Mouse (Mus musculus) forebrain, embryonic 15.5 days (tissue): ENCODE results near the gene Thap12. TPM values are rescaled to one million over a fixed set of nuclear protein-coding genes. Genes with fewer than 3 reads are reported as not detected.

Source experiments
- ATAC-seq: fragments of 200-750 bp; cut with Nextera tagmentation; replicated peaks from 2 replicates; pipeline ENCODE4 v1.8.0; 2017; ENCODE audit warnings: mild to moderate bottlenecking, moderate TSS enrichment, moderate library complexity
- H3K27ac ChIP-seq: fragments of 300-500 bp; sonication (generic); replicated peaks from 2 replicates; pipeline ENCODE4 v1.5.1; 2015; ENCODE audit warnings: mild to moderate bottlenecking, inconsistent platforms
- H3K27me3 ChIP-seq: fragments of 300-500 bp; sonication (generic); 2 replicates; pipeline ENCODE4 v1.6.1; 2015; ENCODE audit warnings: inconsistent platforms
- H3K36me3 ChIP-seq: fragments of 300-500 bp; sonication (generic); 2 replicates; pipeline ENCODE4 v1.6.1; 2015; ENCODE audit warnings: mild to moderate bottlenecking, inconsistent platforms
- H3K4me1 ChIP-seq: fragments of 300-500 bp; sonication (generic); 2 replicates; pipeline ENCODE4 v1.6.1; 2015; ENCODE audit warnings: inconsistent platforms
- H3K4me2 ChIP-seq: fragments of 300-500 bp; sonication (generic); replicated peaks from 2 replicates; pipeline ENCODE4 v1.6.1; 2015; ENCODE audit warnings: mild to moderate bottlenecking, inconsistent platforms
- H3K4me3 ChIP-seq: fragments of 300-500 bp; sonication (generic); 2 replicates; pipeline ENCODE4 v1.5.1; 2015; ENCODE audit warnings: mild to moderate bottlenecking, inconsistent platforms
- H3K9ac ChIP-seq: fragments of 300-500 bp; sonication (generic); replicated peaks from 2 replicates; pipeline ENCODE4 v1.6.1; 2015; ENCODE audit warnings: mild to moderate bottlenecking, inconsistent platforms
- H3K9me3 ChIP-seq: fragments of 300-500 bp; sonication (generic); 2 replicates; pipeline ENCODE4 v1.6.1; 2016; ENCODE audit warnings: inconsistent platforms
- WGBS: fragments of 180-500 bp; shearing (Covaris S2); methylation state at CpG from one replicate; pipeline ENCODE4 v1.1.7; 2015; ENCODE audit warnings: mixed read lengths; 5-methylcytosine and 5-hydroxymethylcytosine counted together
- polyA plus RNA-seq: library from polyadenylated mRNA; unstranded; fragments of >200 nt; fragmentation: Nextera tagmentation; extraction: Ambion mirVana; gene quantifications from 2 replicates; pipeline ENCODE4 v1.2.1, GENCODE M21; 2015

Gene Thap12
- polyA plus RNA-seq, 1 experiment from 2014 or later = 54.9 TPM

GRCm38 (mm10) chr7:98729661-98730271 lies 26.9 kb downstream of the Thap12 start:
- peaks cover 9% of the 10 kb centered on the region for H3K4me1 ChIP-seq
- H3K36me3 ChIP-seq = no peaks in the 10 kb centered on the region
- H3K27ac ChIP-seq = no peak overlapping the region
- no peaks in the 10 kb centered on the region for H3K9me3 ChIP-seq
- no peaks in the 10 kb centered on the region for H3K27me3 ChIP-seq
- peak overlapping the region; percentile 9; the same call in 1 of the 2 replicates for H3K9ac ChIP-seq
- WGBS = 8% methylated on average over 19 of the region's 19 CpGs
- H3K4me2 ChIP-seq = peak overlapping the region; percentile 34
- H3K4me3 ChIP-seq = peak overlapping the region; percentile 10
- 0 out of 2 replicates have a peak, but pooled peaks have one; percentile 16 for ATAC-seq

GRCm38 (mm10) chr7:98733958-98734357 lies 31.1 kb downstream of the Thap12 start:
- Histone ChIP-seq H3K36me3 (no peaks in the 10 kb centered on the region), H3K4me2 (no peak overlapping the region), H3K9me3 (no peaks in the 10 kb centered on the region), H3K27ac (no peak overlapping the region), H3K4me3 (no peak overlapping the region), H3K27me3 (no peaks in the 10 kb centered on the region), H3K9ac (no peak overlapping the region), H3K4me1 (peaks cover 17% of the 10 kb centered on the region)
- no peak for ATAC-seq
- 91% methylated on average over 4 of the region's 4 CpGs for WGBS

GRCm38 (mm10) chr7:98734876-98735275 lies 32.0 kb downstream of the Thap12 start:
- ATAC-seq = peak; percentile 60; the same call in 1 of the 2 replicates
- H3K4me2 ChIP-seq = 0 out of 2 replicates have a peak overlapping the region, but pooled peaks have one; percentile 9
- no peak overlapping the region for H3K9ac ChIP-seq

GRCm38 (mm10) chr7:98736780-98737550 lies 34.1 kb downstream of the Thap12 start:
- WGBS = 76% methylated on average over 7 of the region's 7 CpGs
- Histone ChIP-seq H3K4me3 (no peak overlapping the region), H3K36me3 (no peaks in the 10 kb centered on the region), H3K4me1 (peaks cover 13% of the 10 kb centered on the region), H3K9me3 (no peaks in the 10 kb centered on the region), H3K27me3 (no peaks in the 10 kb centered on the region), H3K4me2 (no peak overlapping the region), H3K9ac (no peak overlapping the region), H3K27ac (no peak overlapping the region)
- no peak for ATAC-seq

More at GRCm38 (mm10) chr7:98734876-98735275, 32.0 kb downstream of the Thap12 start:
- H3K36me3 ChIP-seq = no peaks in the 10 kb centered on the region
- H3K4me3 ChIP-seq = no peak overlapping the region
- H3K4me1 ChIP-seq = peaks cover 13% of the 10 kb centered on the region
- whole genome bisulfite sequencing = 24% methylated on average over 10 of the region's 10 CpGs
- no peak overlapping the region for H3K27ac ChIP-seq
- H3K27me3 ChIP-seq = no peaks in the 10 kb centered on the region
- H3K9me3 ChIP-seq = no peaks in the 10 kb centered on the region

- H3K27me3 ChIP-seq = no peaks in the 10 kb centered on the region
- no peak for ATAC-seq
Observed at GRCm38 (mm10) chr7:98740363-98740762, 37.5 kb downstream of the Thap12 start.

GRCm38 (mm10) chr7:98743312-98743711 lies 40.4 kb downstream of the Thap12 start:
- ATAC-seq = no peak
- 1% methylated on average over 3 of the region's 3 CpGs for WGBS

More at GRCm38 (mm10) chr7:98740363-98740762, 37.5 kb downstream of the Thap12 start:
- H3K36me3 ChIP-seq = no peaks in the 10 kb centered on the region
- no peak overlapping the region for H3K27ac ChIP-seq
- H3K9ac ChIP-seq = no peak overlapping the region
- no peak overlapping the region for H3K4me3 ChIP-seq
- WGBS = 19% methylated on average over 5 of the region's 5 CpGs
- H3K4me1 ChIP-seq = peaks cover 5% of the 10 kb centered on the region; the same call in 1 of the 2 replicates
- H3K9me3 ChIP-seq = no peaks in the 10 kb centered on the region
- no peak overlapping the region for H3K4me2 ChIP-seq

GRCm38 (mm10) chr7:98750404-98750803 lies 47.5 kb downstream of the Thap12 start:
- peaks cover 17% of the 10 kb centered on the region for H3K4me1 ChIP-seq
- WGBS = 44% methylated on average over 10 of the region's 10 CpGs
- no peak overlapping the region for H3K9ac ChIP-seq
- H3K27me3 ChIP-seq = no peaks in the 10 kb centered on the region
- no peak overlapping the region for H3K27ac ChIP-seq
- H3K9me3 ChIP-seq = no peaks in the 10 kb centered on the region
- H3K36me3 ChIP-seq = no peaks in the 10 kb centered on the region
- H3K4me3 ChIP-seq = no peak overlapping the region
- no peak overlapping the region for H3K4me2 ChIP-seq
- ATAC-seq = no peak

More at GRCm38 (mm10) chr7:98743312-98743711, 40.4 kb downstream of the Thap12 start:
- H3K36me3 ChIP-seq = no peaks in the 10 kb centered on the region
- no peaks in the 10 kb centered on the region for H3K9me3 ChIP-seq
- 0 out of 2 replicates have a peak, but pooled peaks cover 3% of the 10 kb centered on the region for H3K4me1 ChIP-seq
- no peak overlapping the region for H3K9ac ChIP-seq
- H3K27me3 ChIP-seq = no peaks in the 10 kb centered on the region
- H3K27ac ChIP-seq = no peak overlapping the region
- H3K4me2 ChIP-seq = no peak overlapping the region
- H3K4me3 ChIP-seq = no peak overlapping the region

- Histone ChIP-seq H3K4me3 (no peak overlapping the region), H3K9me3 (no peaks in the 10 kb centered on the region), H3K9ac (no peak overlapping the region), H3K27ac (no peak overlapping the region), H3K4me2 (no peak overlapping the region), H3K27me3 (no peaks in the 10 kb centered on the region), H3K4me1 (peaks cover 17% of the 10 kb centered on the region), H3K36me3 (no peaks in the 10 kb centered on the region)
- 59% methylated on average over 8 of the region's 8 CpGs for WGBS
- no peak; the same call in 1 of the 2 replicates for ATAC-seq
Observed at GRCm38 (mm10) chr7:98752680-98753079, 49.8 kb downstream of the Thap12 start.

- H3K4me2 ChIP-seq = no peak overlapping the region
- H3K36me3 ChIP-seq = no peaks in the 10 kb centered on the region
- ATAC-seq = no peak
- peaks cover 11% of the 10 kb centered on the region for H3K4me1 ChIP-seq
- no peak overlapping the region for H3K27ac ChIP-seq
- H3K9ac ChIP-seq = no peak overlapping the region
- no peak overlapping the region for H3K4me3 ChIP-seq
- 88% methylated on average over 11 of the region's 11 CpGs for WGBS
- no peaks in the 10 kb centered on the region for H3K9me3 ChIP-seq
- H3K27me3 ChIP-seq = 0 out of 2 replicates have a peak, but pooled peaks cover 4% of the 10 kb centered on the region
Observed at GRCm38 (mm10) chr7:98756050-98756449, 53.1 kb downstream of the Thap12 start.

- no peaks in the 10 kb centered on the region for H3K9me3 ChIP-seq
- H3K27ac ChIP-seq = no peak overlapping the region
- 0 out of 2 replicates have a peak, but pooled peaks cover 4% of the 10 kb centered on the region for H3K27me3 ChIP-seq
- H3K4me2 ChIP-seq = no peak overlapping the region
- no peak for ATAC-seq
- H3K4me3 ChIP-seq = no peak overlapping the region
- H3K4me1 ChIP-seq = peaks cover 11% of the 10 kb centered on the region
- WGBS = 82% methylated on average over 8 of the region's 8 CpGs
- no peak overlapping the region for H3K9ac ChIP-seq
- H3K36me3 ChIP-seq = no peaks in the 10 kb centered on the region
Observed at GRCm38 (mm10) chr7:98756556-98756955, 53.7 kb downstream of the Thap12 start.

GRCm38 (mm10) chr7:98760126-98760525 lies 57.2 kb downstream of the Thap12 start:
- Histone ChIP-seq H3K27ac (no peak overlapping the region), H3K4me3 (no peak overlapping the region), H3K4me2 (no peak overlapping the region), H3K27me3 (0 out of 2 replicates have a peak, but pooled peaks cover 4% of the 10 kb centered on the region), H3K9ac (no peak overlapping the region), H3K36me3 (no peaks in the 10 kb centered on the region), H3K4me1 (no peaks in the 10 kb centered on the region), H3K9me3 (no peaks in the 10 kb centered on the region)
- 88% methylated on average over 5 of the region's 5 CpGs for WGBS
- no peak for ATAC-seq

- Histone ChIP-seq H3K27ac (no peak overlapping the region), H3K4me3 (no peak overlapping the region), H3K4me1 (no peaks in the 10 kb centered on the region), H3K9ac (no peak overlapping the region), H3K4me2 (no peak overlapping the region), H3K36me3 (no peaks in the 10 kb centered on the region), H3K9me3 (no peaks in the 10 kb centered on the region), H3K27me3 (no peaks in the 10 kb centered on the region)
- WGBS = 84% methylated on average over 10 of the region's 10 CpGs
- ATAC-seq = no peak
Observed at GRCm38 (mm10) chr7:98763911-98764310, 61.0 kb downstream of the Thap12 start.
